Mouse (Mus musculus) myocyte (in vitro differentiated cells): ENCODE data around the gene Prkg1.

Experiments used
- CEBPB ChIP-seq: IDR thresholded peaks from 2 replicates; pipeline ENCODE4 v1.6.1; 2011; ENCODE audit warnings: mild to moderate bottlenecking, moderate library complexity; ENCODE audit not compliant: poor library complexity, insufficient read depth, severe bottlenecking
- POLR2A ChIP-seq: IDR thresholded peaks from one replicate; pipeline ENCODE4 v1.6.1; 2011; ENCODE audit warnings: low read depth, mild to moderate bottlenecking, control low read depth, moderate library complexity; ENCODE audit not compliant: insufficient read length
- POLR2AphosphoS2 ChIP-seq: IDR thresholded peaks from one replicate; pipeline ENCODE4 v1.6.1; 2011; ENCODE audit warnings: low read depth, control low read depth; ENCODE audit not compliant: insufficient read length
- SRF ChIP-seq: IDR thresholded peaks from one replicate; pipeline ENCODE4 v1.6.1; 2011; ENCODE audit warnings: low read depth; ENCODE audit not compliant: control insufficient read depth, insufficient read length
- TCF12 ChIP-seq: IDR thresholded peaks from one replicate; pipeline ENCODE4 v1.6.1; 2011; ENCODE audit warnings: mild to moderate bottlenecking, control low read depth; ENCODE audit not compliant: poor library complexity, insufficient read depth, severe bottlenecking
- USF1 ChIP-seq: IDR thresholded peaks from one replicate; pipeline ENCODE4 v1.6.1; 2011; ENCODE audit warnings: low read depth, mild to moderate bottlenecking, control low read depth, moderate library complexity

- TF ChIP-seq TCF12 (no peak), USF1 (no peak), POLR2A (no peak), POLR2AphosphoS2 (no peak), SRF (no peak), CEBPB (no peak)
Measured at GRCm38 (mm10) chr19:31046601-31047000, 718.2 kb downstream of the Prkg1 start.
